Mouse (Mus musculus) naive thymus-derived CD4-positive, alpha-beta T cell, adult 2 months (primary cell): ENCODE results near the gene Ttc39d.
A peak's percentile ranks its signal among the peaks of the same experiment; 100 is the strongest.
"Not testable (repeated sequence)": the region's sequence is repeated elsewhere in the genome, so short reads cannot be mapped to it uniquely, and the experiment has no call there.

ENCODE experiments used
- DNase-seq: peaks from one replicate; pipeline ENCODE4 v3.0.0-alpha.2; 2011; ENCODE audit warnings: low read depth

Ttc39d gene

DNA sequence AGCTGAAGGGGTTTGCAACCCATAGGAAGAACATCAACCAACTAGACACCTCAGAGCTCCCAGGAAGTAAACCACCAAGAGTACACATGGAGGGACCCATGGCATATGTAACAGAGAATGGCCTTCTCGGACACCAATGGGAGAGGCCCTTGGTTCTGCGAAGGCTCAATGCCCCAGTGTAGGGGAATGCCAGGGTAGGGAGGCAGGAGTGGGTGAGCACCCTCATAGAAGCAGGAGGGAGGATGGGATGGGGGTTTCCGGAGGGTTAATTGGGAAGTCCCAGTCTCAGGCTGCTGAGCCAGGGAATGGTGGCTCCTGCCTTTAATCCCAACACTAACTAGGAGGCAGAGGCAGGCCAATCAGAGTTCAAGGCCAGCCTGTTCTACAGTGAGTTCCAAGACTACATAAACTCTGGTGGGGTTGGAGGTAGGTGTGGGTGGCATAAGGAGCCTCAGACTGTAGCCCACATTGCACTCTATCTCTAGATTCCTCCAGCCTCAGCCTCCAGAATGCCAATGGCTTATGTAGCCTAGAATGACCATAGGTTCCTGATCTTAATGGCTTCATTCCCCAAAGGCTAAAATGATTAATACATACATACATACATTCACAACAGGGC lies 8.0 kb upstream of the Ttc39d start:
- DNase-seq = no peak

DNA sequence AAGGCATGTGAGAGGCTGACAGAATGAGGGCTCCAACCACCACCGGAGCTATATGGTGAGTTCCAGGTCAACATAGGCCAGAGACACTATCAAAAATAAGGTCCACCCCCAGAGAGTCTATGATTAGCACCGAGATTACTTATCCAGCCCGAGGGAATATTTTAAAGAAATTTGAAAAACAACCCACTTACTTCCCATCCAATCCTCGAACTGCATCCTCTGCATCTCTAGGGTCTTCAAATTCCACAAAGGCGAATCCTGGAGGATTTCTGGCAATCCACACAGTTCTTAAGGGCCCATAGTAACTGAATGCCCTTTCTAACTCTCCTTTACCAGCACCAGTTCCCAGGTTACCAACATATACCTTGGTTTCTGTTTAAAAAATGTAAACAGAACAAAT lies 1.6 kb upstream of the Ttc39d start:
- no peak for DNase-seq

DNA sequence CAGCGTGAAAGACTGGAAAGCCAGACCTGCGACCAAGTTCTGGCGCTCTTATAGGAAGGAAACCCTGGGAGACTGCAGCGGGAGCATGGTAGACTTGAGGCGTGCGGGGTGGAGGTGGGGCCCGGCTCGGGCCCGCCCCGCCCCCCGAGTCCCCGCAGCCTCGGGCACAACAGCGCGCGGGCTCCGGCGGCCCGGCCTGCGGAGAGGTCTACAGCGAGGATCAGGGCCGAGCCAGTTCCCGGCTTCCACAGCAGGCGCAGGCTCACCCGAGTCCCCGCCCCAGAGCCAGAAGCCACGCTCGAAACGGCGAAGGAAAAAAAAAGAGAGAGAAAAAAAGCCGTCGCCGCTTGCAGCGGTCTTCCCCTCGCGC lies 974 bp upstream of the Ttc39d start:
- DNase-seq = no peak

DNA sequence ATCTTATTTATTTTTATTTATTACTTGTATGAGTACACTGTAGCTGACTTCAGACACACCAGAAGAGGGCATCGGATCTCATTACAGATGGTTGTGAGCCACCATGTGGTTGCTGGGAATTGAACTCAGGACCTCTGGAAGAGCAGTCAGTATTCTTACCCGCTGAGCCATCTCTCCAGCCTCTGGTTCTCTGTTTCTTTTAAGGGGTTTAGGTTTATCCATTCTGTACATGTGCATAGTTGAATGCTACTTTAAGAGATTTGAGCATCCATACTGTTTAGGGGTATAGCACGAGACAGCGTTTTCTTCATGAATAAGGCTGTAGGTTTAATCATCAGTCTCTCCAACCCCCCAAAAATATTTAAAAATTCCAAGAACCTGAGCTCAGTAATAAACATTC lies 6.7 kb downstream of the Ttc39d start:
- not testable (repeated sequence) for DNase-seq

DNA sequence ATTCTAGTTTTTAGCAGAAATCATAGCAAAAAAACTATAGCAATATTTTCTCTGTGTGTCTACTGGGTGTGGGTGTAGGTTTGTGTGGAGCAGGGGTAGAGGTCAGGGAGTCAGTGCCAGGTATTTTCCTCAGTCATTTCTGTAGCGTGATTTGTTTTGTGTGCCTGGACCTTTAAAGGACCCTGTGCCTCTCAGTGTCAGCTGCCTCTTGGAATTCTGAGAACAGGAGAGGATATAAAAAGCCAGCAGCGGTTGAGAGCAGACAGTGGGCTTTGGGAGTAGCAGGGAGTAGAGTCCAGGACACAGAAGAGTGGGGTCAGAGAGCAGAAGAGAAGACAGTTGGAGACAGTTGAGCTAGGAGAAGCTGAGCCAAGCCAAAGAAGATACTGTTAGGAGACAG lies 12.9 kb downstream of the Ttc39d start:
- DNase-seq = no peak

DNA sequence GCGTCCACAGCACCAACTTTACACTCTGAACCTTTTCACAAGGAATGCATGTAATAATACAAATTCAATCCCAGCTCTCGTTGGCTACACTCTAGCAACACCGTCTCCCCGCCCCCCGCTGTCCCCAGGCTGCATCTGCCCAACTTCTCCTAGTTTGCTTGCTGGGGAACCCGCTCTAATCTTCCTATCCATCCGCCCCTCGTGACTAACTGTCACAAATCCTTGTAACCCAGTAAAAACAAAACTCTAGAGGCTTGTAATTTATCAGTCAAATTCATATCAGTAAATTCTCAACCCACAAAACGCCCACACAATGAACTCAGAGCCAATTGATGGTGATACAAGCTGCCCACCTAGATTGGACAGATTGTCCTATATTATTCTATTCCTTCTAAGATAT lies 13.9 kb downstream of the Ttc39d start:
- DNase-seq = no peak

DNA sequence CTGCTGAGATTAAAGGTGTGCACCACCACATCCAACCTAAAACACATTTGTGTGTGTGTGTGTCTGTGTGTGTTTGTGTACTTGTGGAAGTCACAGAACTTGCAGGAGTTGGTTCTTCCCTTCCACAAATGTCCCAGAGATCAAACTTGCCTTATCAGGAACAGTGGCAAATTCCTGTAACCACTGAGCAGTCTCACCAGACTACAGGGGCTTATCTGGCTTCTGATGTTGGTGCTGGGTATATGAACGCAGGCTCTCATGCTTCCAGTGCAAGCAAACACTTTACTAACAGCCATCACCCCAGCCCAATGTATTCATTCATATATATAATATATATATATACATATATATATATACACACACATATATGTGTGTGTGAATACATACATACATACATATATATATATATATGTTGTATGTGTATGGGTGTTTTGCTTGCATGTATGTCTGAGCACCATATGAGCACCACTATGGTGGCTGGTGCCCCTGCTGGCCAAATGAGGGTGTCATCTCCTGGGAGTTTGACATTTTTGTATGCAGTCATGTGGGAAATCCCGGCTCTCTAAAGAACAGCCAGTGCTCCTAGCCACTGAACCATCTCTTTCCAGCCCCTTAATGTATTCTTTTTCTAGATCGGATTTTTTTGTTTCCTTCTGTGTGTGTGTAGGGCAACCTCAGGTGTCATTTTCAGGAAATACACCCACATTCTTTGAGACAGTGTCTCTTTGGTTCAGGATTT lies 14.8 kb downstream of the Ttc39d start:
- peak; percentile 63 for DNase-seq

DNA sequence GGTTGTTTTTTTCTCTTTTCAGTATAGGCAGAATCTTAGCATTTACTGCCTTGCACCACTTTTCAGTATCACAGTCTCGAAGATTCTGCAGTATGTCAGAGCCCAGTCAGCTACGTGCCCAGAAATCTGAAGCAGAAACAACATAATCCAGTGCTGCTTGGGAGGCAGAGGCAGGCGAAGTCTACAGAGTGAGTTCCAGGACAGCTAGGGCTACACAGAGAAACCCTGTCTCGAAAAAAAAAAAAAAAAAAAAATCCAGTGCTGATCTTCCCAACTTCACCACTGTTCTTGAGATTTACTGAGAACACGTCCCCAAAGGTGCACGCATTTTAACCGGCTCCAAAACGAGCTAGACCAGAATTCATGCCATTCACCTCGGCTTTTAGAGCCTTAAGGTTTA lies 16.6 kb downstream of the Ttc39d start:
- peak; percentile 18 for DNase-seq

DNA sequence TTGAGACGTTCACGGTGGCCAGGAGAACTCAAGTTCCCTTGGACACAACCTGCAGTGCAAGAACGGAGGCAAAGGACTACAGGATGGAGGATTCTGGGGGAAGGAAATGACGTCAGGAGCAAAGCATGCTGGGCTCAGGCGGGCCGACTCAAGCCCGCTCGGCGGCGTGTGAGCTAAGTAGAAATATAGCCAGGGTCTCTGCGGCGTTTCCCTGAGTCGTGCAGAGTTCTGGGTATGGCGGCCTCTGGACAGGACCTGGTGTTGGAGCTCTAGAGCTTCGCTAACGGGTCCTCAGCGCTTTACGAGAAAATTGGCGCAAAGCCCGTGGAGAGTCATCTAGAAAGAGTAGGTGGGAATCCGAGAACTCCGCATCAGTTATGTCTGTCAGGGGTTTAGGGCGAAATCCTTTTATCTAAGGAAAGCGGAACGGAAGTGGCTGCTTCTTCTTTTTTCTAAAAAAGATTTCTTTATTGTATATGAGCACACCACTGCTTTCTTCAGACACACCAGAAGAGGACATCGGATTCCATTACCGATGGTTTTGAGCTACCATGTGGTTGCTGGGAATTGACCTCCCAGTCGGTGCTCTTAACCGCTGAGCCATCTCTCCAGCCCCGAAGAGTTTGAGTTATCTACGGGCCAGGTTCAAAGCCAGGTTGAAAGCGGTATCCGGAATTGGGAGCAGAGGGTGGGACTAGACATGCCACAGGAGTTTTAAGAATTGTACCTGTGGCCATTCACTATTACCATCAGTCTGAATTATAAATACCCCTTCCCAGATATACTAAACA lies 17.3 kb downstream of the Ttc39d start, which contains the start of gene Gemin6:
Gemin6 (plus strand) TSS at position 116 of the 791 bp plus-strand sequence.
- DNase-seq = peak; percentile 88

DNA sequence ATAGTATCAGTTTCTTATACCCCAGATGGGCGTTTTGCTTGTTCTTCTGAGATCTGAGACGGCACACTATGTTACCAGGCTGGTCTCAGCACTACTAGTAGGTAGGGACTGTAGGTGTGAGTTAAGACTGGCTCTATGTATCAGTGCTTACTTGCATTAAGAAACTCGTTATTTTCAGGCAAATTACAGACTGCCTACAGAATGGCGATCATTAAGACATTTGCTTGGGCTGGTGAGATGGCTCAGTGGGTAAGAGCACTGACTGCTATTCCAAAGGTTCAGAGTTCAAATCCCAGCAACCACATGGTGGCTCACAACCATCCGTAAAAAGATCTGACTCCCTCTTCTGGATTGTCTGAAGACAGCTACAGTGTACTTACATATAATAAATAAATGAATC lies 17.9 kb downstream of the Ttc39d start:
- not testable (repeated sequence) for DNase-seq

DNA sequence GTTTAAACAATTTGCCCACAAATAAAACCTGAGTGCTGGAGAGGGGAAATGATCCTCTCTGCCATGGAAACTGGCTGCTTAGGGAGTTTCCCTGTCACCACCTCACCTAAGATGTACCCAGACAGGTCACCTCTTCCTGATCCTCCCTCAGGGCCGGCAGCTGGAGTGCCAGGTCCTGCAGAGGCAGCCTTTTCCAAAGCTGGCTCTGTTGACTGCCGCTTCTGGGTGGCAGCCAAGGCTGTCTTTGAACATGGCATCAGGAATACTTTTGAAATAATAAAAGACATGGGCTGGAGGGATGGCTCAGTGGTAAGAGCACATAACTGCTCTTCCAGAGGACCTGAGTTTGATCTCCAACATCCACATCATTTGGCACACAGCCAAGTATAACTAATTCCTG lies 22.1 kb downstream of the Ttc39d start:
- DNase-seq = no peak

DNA sequence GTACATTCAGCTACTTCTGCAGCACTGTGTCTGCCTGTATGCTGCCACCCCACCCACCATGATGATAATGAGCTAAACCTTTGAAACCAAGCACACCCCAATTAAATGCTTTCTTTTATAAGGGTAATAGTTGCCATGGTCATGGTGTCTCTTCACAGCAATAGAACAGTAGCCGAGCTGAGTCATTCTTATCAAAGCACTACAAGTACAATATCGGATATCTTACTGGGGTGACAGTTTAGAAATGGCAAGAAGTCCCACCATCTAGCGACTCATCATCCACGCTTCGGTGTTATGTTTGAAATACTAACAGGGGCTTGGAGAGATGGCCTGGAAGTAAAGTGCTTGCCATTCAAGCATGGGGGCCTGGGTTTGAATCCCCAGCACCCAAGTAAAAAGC lies 26.6 kb downstream of the Ttc39d start:
- no peak for DNase-seq

DNA sequence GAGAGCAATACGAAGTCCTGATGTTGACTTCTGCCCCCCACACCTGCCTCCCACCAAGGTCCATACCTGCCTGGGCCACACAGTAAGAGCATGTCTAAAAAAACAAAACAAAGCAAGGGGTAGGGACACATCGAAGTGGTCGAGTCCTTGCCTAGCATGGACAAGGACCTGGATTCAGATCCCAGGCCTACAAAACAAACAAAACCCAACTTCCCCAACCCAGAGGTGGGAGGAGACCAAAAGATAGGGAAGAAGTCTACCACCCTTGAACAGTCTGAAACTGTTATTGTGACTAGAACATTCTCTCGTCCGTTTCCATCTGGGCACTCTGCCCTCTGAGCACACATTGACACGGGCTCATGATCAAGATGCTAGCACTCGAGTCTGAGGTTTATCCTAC lies 27.1 kb downstream of the Ttc39d start:
- no peak for DNase-seq

DNA sequence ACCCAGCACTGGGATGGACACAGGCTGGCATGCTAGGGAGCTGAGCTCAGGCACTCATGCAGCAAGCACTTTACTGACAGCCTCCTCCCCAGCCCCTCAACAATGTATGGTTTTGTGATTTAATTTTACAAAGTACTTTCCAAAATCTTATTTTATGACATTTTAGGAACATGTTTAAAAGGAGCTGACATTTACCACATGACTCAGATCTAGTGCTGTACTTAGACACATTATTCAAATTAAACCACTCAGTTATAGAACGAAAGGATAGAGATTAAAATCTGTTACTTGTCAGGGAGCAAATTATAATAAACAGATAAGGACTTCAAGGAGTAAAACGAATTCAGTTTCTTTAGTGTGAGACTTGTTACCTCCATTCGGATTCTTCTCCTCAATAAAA lies 28.2 kb downstream of the Ttc39d start:
- no peak for DNase-seq

DNA sequence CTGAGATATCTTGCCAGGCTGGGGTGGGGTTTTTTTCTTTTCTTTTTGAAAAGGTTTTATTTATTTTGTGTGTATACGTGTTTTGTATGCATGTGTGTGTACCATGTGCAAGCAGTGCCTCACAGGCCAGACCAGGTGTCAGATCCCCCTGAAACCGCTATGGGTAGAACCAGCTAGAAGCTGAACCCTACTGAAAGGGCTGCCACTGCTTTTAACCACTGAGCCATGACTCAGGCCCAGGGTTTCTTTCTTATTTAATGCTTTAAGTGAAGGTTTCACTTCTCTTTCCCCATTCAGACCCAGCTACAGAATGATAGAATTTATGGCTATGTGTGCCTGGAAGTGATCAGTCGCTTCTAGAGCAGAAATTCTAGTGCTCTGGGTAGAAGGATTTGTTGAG lies 29.5 kb downstream of the Ttc39d start:
- no peak for DNase-seq

DNA sequence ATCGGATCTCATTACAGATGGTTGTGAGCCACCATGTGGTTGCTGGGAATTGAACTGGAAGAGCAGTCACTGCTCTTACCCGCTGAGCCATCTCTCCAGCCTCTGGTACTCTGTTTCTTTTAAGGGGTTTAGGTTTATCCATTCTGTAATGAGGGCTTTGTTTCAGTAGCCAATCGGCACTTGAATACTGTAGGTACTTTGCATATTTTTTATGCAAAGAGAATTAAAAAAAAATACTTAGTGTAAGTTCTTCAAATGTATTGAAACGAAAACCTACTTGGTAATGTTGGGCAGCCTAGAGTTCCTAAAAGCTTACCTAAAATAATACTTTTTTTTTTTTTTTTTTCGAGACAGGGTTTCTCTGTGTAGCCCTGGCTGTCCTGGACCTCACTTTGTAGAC lies 30.2 kb downstream of the Ttc39d start:
- no peak for DNase-seq

DNA sequence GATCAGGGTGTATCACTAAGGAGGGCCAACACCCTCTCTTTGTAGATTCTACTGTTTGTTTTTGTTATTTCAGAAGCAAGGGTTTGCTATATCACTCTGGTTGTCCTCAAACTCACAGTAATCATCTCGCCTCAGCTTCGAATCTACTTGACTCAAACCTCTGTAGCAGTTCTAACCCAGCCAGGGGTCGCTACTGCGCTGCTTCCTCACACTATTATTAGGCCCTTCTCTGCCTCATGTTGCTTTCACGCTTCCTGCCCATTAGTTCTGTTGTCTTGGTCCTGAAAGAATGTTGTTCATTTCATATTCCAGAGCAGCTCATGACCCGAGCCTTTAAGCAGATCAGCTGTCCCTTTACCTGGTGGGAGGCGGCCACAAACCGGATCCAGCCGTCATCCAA lies 34.3 kb downstream of the Ttc39d start:
- no peak for DNase-seq

DNA sequence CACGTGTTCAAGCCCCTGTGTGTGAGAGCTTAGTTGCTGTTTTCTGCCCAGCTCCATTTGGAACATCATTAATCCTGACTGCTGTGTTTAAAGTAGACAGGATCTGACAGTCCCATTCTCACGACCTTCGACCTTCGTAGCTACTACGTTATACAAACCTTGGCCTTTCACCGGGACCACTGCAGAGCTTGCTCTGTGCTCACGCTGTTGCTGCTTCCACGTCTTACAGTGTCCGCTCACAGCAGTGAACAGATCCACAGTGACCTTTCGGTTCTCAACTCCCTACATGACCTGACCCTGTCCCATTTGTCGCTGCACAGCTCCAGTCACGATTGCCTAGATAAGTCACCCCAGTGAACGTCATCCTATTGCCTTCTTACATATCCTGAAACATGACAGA lies 35.9 kb downstream of the Ttc39d start:
- no peak for DNase-seq

DNA sequence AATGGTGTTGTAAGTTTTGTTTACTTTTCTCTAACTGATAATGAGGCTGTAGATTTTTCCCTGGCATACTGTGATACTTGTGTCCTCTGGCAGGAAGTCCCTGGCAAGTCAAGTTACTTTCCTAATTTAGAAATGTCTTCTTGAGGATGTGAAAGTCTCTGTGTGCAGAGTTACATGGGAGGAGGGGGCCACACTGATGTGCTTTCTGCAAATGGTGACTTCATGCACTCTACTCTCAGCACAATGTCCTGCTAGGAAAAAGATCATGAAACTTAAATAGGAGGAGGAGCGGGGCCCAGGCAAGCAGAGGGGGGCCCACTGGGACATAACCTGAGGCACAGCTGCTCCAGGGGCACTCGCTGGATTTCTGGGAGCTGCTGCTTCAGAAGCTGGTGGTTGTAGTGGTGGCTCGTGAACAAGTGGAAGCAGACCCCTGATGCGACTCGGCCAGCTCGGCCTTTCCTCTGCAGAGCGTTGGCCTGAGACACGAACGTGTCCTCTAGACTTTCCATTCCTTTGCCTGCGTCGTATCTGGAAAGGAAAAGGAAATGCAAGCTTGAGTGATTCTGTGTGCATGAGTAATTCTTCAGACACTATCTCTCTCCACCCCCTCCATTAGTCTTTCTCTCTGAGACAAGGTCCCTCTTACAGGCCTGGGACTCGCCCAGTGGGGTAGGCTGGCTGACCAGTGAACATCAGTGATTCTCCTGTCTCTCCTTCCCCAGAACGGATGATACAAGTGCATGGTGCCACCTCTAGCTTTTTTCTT lies 45.7 kb downstream of the Ttc39d start:
- no peak for DNase-seq

DNA sequence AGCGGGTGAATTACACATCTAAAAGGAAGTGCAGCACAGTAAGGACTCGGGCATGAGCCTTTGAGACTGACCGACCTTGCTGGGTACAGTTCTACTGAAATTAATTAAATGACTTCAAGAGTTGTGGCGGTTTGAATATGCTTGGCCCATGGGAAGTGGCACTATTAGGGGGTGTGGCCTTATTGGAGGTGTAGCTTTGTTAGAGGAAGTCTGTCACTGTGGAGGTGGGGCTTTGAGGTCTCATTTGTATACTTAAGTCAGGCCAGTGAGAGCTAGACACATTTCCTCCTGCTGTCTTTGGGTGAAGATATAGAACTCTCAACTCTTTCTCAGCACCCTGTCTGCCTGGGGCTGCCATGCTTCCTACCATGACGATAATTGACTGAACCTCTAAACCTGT lies 47.2 kb downstream of the Ttc39d start:
- no peak for DNase-seq

DNA sequence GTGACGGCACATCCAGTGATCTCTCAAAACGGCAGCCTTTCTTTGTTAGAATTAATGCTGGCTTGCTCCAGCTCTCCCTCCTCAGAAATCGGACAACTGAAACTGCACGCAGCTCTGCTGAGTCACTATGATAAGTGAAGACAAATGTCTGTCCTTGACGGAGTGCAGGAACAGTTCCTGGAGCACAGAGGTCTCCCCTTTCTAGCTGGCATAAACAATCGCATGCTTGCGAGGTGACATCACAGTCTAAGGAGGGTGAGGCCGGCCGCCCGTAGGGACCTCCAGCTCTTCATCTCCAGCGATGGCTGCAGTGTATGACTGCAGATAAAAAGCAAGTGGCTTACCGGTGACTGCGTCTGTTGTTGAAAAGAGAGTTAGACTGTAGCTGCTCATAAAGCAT lies 47.9 kb downstream of the Ttc39d start:
- DNase-seq = no peak

DNA sequence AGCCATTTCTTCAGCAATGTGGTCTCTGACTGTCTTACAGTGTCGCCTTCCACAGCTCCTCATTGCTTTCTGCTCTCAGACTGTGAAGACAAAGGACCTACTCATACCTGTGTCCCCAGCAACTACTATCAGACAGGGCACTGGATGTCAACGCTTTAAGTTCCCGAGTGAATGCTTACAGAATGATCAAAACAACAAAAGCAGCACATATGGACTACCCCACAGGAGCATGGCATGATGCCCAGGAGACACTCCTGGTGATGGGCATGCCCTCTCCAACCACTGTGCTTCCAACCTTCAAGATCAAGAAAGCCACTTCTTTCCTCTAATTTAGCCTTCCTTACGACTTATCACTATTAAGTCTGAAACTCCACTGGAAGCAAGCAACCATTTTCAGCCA lies 59.8 kb downstream of the Ttc39d start:
- DNase-seq = no peak
